Mouse (Mus musculus) adrenal gland, adult 10 weeks (tissue): ENCODE data around the gene 1810062G17Rik. TPM values are rescaled to one million over a fixed set of nuclear protein-coding genes. Genes with fewer than 3 reads are reported as not detected.

ENCODE experiments used
- polyA plus RNA-seq: library from polyadenylated mRNA; stranded (reverse); fragments of 350-450 nt; fragmentation: Illumina TruSeq; extraction: RNeasy Lipid Tissue Mini Kit (QIAGEN cat#74804); gene quantifications from one replicate; pipeline ENCODE4 v1.2.3, GENCODE M21; 2014; ENCODE audit warnings: low read depth, low replicate concordance

Gene 1810062G17Rik
- polyA plus RNA-seq = not detected

DNA sequence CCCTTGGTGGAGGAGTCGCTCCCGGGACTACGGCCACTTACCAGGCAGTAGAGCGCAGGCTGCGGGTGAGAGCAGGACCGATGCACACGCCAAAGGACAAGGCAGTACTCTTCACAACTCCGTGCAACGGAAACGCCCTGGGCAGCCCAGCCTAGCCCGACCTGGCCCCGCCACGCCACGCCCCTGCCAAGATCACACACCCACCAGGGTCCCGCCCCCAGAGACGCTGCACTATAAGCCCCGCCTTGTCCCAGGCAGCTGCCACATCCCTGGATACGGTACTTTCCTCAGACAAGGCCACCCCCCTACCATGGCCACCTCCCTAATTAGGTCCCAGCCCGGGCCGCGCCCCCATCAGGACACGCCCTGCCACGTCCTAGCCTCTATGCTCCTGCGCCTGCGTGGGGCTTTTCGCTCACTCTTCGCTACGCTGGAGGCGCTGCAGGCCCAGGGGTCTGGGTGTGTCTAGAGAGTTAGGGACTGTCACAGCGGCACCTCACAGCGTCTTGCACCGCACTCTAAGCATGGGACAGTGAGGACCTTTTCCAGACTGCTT, at the start of gene 1810062G17Rik, which contains the start of gene Anxa5:
Gene 1810062G17Rik, plus strand, starts transcription at position 406 of the 556 bp plus-strand sequence.
Gene Anxa5, minus strand, starts transcription at position 363 of the 556 bp plus-strand sequence.

DNA sequence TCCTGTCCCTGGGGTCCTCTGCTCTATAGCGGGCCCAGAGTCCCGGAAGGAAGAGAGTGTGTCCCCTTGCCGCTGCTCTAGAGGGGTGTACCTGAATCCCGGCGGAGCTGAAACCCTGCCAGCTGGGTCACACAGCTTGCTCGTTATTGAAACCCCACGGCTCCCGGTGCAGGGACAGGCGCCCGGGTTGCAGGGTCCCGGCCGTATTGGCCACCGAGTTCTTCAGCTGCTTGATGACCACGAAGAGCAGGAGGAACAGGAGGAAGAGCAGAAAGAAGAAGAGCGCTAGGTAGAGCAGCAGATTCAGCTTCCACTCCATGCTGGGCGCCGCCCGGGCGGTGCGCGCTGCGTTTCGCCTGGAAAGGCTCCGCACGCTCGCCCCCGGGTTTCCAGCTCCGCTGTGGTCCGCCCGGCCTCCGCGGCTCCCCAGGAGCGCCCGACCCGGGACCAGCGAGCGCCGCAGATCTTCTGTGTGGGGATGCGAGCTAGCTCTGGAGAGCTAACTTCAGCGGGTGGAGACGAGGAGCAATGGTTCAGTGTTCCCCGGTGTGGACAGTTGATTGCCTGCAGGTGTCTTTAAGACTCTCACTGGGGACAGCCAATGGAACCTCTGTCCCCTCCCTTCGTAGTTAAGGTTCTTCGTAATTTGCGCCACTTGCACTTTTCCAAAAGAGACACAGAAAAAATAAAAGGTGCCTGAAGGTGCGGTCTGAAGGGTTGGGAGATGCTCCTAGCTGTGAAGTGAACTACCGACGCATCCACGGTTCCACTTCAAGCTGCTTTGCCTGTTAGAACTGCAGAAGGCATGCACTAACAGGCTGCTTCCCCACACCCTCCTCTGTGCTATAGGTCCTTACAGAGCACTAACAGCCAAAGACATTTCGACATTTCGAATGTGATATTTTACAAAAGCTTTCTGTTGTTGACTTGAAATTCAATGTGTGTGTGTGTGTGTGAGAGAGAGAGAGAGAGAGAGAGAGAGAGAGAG, 45.6 kb downstream of the 1810062G17Rik start, which contains the start of gene Gm11549:
Gene Gm11549, minus strand, starts transcription at position 741 of the 988 bp plus-strand sequence.

Other genes with a start within 250 kb of the 1810062G17Rik start
- gene Anxa5, start within 50 bp of the 1810062G17Rik start, polyA plus RNA-seq = 723 TPM
- not detected for gene Gm11549, start 45.9 kb downstream of the 1810062G17Rik start, polyA plus RNA-seq
- 196 TPM for gene Exosc9, start 76.7 kb downstream of the 1810062G17Rik start, polyA plus RNA-seq
- gene Ccna2, start 96.2 kb downstream of the 1810062G17Rik start, polyA plus RNA-seq = 20.4 TPM
- 24.6 TPM for gene Bbs7, start 137.5 kb downstream of the 1810062G17Rik start, polyA plus RNA-seq
- gene Trpc3, start 214.2 kb downstream of the 1810062G17Rik start, polyA plus RNA-seq = 10.6 TPM